Mouse (Mus musculus): ENCODE data around the gene Fgd5.

The Fgd5 gene

GRCm38 (mm10) chr6:92010895-92011294 lies 32.2 kb downstream of the Fgd5 start:
- no peak for DNase-seq (ENCODE audit: low read depth)

DNA sequence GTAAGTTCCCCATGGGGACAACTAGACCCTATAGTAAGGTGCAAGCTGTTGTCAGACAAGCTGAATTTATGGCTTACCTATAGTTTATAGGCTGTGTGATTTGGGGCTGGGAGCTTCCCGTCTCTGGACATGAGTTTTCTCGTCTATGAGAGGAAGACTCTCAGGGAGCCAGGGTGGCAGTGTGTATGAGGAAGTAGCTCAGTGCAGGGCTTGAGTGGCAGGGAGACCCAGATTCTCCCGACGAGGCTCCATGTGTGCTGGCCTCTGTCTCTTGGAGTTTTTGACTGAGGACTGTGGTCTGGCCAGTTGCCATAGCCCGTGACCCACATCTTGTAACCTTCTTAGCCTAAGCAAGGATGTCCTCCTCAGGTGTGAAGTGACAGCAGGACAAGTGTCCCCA lies 33.7 kb downstream of the Fgd5 start:
- DNase-seq (ENCODE audit: low read depth): no peak

DNA sequence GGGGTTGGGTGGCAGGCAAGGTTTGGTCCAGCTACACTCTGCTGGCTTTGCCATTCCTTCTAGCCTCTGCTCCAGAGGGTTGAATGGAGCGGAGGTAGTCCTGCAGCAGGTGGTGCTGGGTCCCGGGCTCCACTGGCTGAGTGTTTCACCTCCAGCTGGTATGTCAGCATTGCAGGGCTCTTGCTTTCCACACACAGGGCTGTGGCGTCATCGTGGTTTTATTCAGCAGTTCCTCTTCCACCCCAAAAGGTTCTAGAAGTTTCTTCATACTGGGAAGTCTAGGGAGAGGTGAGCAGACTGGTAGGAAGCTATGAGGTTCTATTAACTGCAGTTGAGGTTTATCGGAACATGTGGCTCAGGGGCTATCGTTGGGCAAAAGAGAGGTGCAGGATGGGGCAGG lies 34.4 kb downstream of the Fgd5 start:
- no peak for DNase-seq (ENCODE audit: low read depth)

DNA sequence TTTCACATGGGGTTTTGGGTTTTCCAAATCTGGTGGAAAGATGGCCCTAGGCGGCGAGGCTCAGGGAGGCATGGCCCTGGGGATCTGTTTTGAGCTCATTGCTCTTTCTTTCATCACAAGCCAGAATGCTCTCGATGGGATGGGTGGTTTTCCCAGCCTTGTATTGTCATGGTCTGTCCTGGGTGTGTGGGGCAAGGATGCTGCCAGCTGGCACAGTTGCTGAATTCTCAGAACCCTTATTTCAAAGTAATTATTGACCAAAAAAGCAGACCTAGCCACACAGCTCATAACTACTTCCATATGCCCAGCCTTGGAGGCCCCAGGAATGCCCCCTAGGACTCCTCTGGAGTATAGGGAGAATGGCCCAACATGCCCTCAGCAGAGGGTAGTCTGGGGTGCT lies 34.9 kb downstream of the Fgd5 start:
- no peak for DNase-seq (ENCODE audit: low read depth)

DNA sequence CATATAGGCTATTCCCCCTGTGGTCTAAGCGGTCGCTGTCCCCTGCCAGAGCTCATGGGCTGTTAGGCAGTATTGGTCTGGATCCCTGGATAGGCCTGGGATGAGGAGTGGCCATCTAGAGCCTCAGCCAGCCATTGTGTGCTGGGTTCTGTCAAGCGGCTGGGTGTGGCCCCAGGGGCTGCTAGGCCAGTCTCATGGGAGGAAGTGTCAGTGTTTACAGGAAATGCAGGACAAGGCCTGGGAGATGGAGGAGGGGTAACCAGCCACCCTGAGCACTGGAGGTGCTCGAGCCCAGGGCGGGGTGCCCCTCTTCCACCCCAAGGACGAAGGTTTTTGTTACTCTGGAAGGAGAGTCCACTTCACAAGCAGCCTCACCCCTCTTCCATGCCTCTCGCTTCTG lies 36.3 kb downstream of the Fgd5 start:
- no peak for DNase-seq (ENCODE audit: low read depth)

DNA sequence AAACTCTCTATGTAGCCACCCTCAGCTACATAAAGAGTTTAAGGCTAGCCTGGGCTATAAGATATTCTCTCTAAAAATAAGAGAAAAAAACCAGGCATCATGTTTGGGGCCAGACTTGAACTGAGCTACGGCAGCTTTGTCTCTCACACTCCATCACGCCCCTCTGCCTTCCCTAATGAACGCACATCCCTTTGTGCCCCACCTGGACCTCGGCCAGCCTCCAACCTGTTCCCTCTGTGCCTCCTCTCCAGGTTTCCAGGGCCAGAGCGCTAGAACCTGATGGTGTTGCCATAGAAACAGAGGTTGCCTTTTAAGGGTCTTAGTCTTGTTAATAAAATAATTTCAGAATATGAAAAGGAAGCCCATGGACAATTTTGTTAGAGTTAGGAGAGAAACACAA lies 37.2 kb downstream of the Fgd5 start:
- DNase-seq (ENCODE audit: low read depth): no peak

DNA sequence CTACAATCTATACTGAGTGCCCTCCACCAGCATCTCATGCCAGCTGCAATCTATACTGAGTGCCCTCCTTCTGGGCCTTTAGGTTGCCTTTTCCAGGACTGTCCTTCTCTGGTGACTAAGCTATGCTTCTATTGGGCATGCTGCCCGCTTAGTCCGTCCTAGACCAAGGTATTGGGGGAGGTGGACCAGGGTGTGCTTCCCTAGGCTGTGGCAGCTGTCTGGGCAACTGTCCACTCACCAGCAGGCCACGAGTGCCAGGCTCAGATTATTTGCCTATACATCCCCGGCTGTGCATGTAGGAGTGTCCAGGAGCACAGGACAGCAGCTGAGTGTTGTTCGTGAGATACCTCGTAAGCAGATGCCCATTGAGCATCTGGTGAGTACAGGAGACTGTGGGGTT lies 38.1 kb downstream of the Fgd5 start:
- no peak for DNase-seq (ENCODE audit: low read depth)

- DNase-seq (ENCODE audit: low read depth): no peak
These were observed 39.7 kb downstream of the Fgd5 start for GRCm38 (mm10) chr6:92018421-92018820.

- no peak for DNase-seq (ENCODE audit: low read depth)
These were observed 42.4 kb downstream of the Fgd5 start for GRCm38 (mm10) chr6:92021061-92021460.

DNA sequence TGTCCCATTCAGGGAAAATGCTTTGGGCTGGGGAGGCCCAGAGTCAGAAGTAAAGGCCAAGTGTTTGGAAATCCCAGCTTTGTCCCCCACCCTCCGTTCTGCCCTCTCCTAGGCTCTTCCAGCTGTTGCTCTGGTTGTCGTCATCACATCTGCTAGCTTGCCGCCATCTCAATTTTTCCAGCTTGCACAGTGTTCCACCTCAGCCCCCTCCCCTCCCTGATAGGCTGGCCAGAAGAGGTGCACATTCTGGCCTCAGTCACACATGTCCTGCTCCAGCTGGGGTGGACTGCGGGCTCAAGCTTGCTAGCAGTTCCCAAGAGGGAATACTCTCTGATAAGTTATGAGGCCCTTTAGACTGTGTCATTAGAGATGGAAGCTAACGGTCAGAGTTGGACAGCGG lies 42.8 kb downstream of the Fgd5 start:
- no peak for DNase-seq (ENCODE audit: low read depth)

DNA sequence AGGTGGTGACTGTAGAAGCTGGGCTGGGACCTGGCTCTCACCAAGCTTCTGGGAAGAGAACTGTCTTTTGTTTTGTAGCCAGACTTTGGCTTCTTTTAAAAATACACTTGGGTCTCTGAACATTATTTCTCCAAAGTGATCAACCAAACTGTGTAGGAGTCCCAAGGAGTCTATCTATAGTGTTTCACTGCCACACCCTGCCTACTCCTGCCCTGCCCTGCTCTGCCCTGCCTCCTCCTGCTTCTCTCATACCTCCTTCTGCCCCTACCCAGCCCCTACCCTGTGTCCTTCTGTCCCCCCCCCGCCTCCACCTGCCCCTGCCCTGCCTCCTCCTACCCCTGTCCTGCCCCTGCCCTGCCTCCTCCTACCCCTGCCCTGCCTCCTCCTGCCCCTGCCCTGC lies 46.6 kb downstream of the Fgd5 start:
- no peak for DNase-seq (ENCODE audit: low read depth)

- no peak for DNase-seq (ENCODE audit: low read depth)
These were observed 48.7 kb downstream of the Fgd5 start for GRCm38 (mm10) chr6:92027379-92027778.

DNA sequence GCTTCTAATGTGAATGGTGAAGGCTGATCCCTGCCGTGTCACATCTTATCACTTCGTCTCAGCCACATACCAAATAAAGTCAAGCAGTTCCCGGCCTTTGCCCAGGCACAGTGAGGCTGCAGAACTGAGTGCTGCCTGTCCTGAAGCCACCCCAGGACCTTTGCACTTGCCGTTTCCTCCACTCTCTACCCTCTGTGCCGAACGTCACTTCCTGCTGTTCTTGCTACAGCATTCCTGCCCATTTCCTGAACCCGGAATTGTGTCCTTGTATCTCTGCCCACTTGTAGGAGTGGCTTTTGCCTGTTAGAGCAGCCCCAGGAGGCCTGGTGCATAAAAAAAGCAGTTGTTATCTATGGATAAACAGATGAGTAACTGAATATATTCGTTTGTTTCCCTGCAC lies 52.0 kb downstream of the Fgd5 start:
- no peak for DNase-seq (ENCODE audit: low read depth)

- no peak for DNase-seq (ENCODE audit: low read depth)
These were observed 56.0 kb downstream of the Fgd5 start for GRCm38 (mm10) chr6:92034713-92035112.

DNA sequence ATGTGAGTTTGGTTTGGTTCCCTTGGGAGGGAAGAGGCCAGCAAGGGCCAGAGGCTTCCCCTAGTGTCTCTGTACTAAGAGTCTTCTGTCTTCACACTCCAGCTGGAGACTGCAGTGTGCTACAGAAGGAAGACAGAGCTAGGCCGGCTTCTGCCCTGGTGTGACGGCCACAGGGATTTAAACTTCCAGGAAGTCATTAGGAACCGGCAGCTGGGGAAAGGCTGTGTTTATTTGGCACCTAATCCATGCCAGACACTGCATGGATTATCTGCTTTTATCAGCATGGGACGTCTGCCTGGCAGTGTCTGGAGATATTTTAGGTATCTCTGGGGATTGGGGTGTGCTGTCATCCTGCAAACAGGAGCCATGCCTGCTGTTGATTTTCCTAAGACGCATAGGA lies 57.7 kb downstream of the Fgd5 start:
- DNase-seq (ENCODE audit: low read depth): no peak

- DNase-seq (ENCODE audit: low read depth): no peak
These were observed 59.5 kb downstream of the Fgd5 start for GRCm38 (mm10) chr6:92038158-92038557.

- DNase-seq (ENCODE audit: low read depth): no peak
These were observed 62.6 kb downstream of the Fgd5 start for GRCm38 (mm10) chr6:92041271-92041670.

DNA sequence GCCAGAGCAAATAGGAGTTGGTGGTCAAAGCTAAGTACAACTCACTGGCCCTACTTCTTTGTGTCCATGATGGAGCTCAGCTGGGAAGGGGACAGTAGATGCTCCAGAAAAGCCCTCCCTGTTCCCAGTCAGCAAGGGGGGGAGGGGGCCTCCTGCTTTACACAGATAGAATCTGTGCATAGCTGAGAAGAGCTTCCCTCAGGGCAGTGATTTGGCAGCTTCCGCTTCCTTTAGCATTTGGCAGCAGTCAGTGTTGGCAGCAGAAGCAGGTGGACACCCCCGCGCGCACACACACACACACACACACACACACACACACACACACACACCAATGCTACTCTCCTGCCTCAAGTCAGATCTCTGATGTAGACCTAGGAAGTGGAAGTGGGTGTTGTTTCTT lies 63.4 kb downstream of the Fgd5 start:
- no peak for DNase-seq (ENCODE audit: low read depth)

DNA sequence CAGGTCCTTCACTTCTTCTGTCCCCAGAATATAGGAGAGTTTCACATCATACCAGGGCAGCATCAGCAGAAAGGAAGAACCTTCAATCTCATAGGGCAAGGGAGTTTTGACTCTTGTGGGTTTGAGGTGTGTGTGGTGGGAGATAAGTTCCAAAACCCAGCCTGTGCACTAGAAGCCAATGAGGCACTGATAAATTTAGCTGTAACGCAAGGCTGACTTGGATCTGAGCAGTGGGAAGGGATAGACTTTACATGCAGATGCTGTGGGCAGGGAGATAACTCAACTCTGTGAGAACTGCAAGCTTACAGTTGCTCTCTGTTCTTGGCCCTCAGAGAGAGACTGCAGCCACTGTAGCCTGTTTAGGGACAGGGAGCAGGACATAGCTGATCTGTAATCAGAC lies 64.2 kb downstream of the Fgd5 start:
- DNase-seq (ENCODE audit: low read depth): no peak

DNA sequence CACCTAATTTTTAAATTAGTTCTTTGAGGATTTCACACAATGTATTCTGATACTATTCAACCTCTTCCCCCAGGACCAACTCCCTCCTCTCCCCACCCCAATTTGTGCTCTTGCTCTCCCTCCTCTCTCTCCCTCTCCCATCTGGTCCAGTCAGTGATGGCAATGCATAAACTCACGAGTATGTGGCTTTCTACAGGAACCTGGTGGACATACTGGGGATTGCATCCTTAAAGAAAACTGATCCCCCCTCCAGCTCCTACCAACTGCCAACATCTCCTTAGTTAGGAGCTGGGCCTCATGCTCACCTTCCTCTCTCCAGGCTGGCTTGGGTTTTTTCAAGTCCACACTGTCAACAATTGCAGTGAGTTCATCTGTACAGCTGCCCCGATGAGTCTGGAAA lies 79.1 kb downstream of the Fgd5 start:
- peak; percentile 29 for DNase-seq (ENCODE audit: low read depth)

GRCm38 (mm10) chr6:92061725-92062124 lies 83.0 kb downstream of the Fgd5 start:
- DNase-seq (ENCODE audit: low read depth): no peak

DNA sequence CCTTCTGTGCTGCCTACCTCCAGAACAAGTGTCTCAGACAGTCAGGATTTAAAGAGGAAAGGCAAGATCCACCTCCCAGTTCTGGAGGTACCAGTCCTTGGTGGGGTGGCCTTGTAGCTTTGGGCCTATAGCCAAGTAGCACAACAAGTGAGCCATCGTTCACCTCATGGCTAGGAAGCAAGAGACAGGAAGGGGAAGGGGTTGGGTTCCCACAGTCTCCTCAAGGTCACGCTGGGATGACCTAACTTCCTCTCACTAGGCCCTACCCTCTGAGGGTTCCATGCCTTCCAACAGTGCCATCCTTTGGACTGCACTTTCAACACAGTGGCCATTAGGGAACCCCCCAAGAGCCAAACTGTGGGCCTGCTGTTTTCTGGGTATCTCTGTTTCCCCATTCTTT lies 84.8 kb downstream of the Fgd5 start:
- DNase-seq (ENCODE audit: low read depth): no peak

GRCm38 (mm10) chr6:92064101-92064500 lies 85.4 kb downstream of the Fgd5 start:
- DNase-seq (ENCODE audit: low read depth): no peak

- DNase-seq (ENCODE audit: low read depth): peak; percentile 55
These were observed 87.2 kb downstream of the Fgd5 start for GRCm38 (mm10) chr6:92065721-92066496.

All from induced T-regulatory cell, adult 2 months (primary cell).